Mouse (Mus musculus) neural tube, embryonic 11.5 days (tissue): ENCODE measurements at regions not wholly inside any gene's neighbourhood (a gene's known extent, or its start where the extent isn't known, plus 50 kb on each side); places are given as distances from the start of the nearest gene placed in this dataset.
A peak's percentile ranks its signal among the peaks of the same experiment; 100 is the strongest.

Experiments used
- ATAC-seq: fragments of 200-750 bp; cut with Nextera tagmentation; 2 replicates; pipeline ENCODE4 v1.8.0; 2017; ENCODE audit warnings: moderate number of reproducible peaks, mild to moderate bottlenecking, moderate TSS enrichment, moderate library complexity; ENCODE audit not compliant: insufficient read depth, low FRiP score, low TSS enrichment
- DNase-seq: peaks from one replicate; pipeline ENCODE4 v3.0.0-alpha.2; 2015; ENCODE audit warnings: low spot score
- H3K27ac ChIP-seq: fragments of 300-500 bp; sonication (generic); 2 replicates; pipeline ENCODE4 v1.5.1; 2014; ENCODE audit warnings: low read depth, mild to moderate bottlenecking, low read length
- H3K27me3 ChIP-seq: fragments of 300-500 bp; sonication (generic); 2 replicates; pipeline ENCODE4 v1.6.1; 2014; ENCODE audit warnings: mild to moderate bottlenecking, low read length, mixed read lengths; ENCODE audit not compliant: control insufficient read depth, insufficient read depth
- H3K36me3 ChIP-seq: fragments of 300-500 bp; sonication (generic); 2 replicates; pipeline ENCODE4 v1.6.1; 2014; ENCODE audit warnings: mild to moderate bottlenecking, low read length, moderate library complexity, mixed read lengths; ENCODE audit not compliant: control insufficient read depth, insufficient read depth
- H3K4me1 ChIP-seq: fragments of 300-500 bp; sonication (generic); 2 replicates; pipeline ENCODE4 v1.6.1; 2014; ENCODE audit warnings: low read length, mixed read lengths; ENCODE audit not compliant: control insufficient read depth, insufficient read depth
- H3K4me2 ChIP-seq: fragments of 300-500 bp; sonication (generic); 2 replicates; pipeline ENCODE4 v1.6.1; 2014; ENCODE audit warnings: low read depth, mild to moderate bottlenecking, moderate library complexity
- H3K4me3 ChIP-seq: fragments of 300-500 bp; sonication (generic); 2 replicates; pipeline ENCODE4 v1.5.1; 2014; ENCODE audit warnings: low read depth, low read length
- H3K9ac ChIP-seq: fragments of 300-500 bp; sonication (generic); 2 replicates; pipeline ENCODE4 v1.6.1; 2014; ENCODE audit warnings: mild to moderate bottlenecking, low read length
- H3K9me3 ChIP-seq: fragments of 300-500 bp; sonication (generic); 2 replicates; pipeline ENCODE4 v1.6.1; 2016; ENCODE audit warnings: low read length; ENCODE audit not compliant: control insufficient read depth
- WGBS: fragments of 180-500 bp; shearing (Covaris S2); extraction: QIAGEN DNeasy Blood & Tissue Kit; methylation state at CpG from one replicate; pipeline ENCODE4 v1.1.7; 2014; 5-methylcytosine and 5-hydroxymethylcytosine counted together

DNA sequence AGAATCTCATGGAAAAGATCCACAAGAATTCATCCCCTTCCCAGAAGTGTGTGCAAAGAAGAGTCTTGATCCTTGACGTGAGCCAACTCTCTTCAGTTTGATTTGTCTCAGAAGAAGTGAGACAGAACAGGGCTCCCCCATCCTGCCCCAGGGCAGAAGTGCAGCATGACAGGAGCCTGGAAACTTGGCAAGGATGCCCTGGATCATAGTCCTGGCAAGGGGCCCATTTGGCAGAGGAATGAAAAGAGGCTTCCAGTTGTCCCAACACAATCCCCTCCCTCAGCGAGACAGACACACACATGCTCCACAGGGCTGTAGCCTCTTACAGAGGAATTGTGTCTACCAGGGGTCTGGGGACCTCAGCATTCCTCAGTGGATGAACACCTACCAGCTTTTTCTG, 102.7 kb downstream of the Ptpn20 start:
- Histone ChIP-seq H3K36me3 (no peaks in the 10 kb centered on the region), H3K9ac (no peak overlapping the region), H3K4me3 (no peak overlapping the region), H3K4me1 (no peaks in the 10 kb centered on the region), H3K27ac (no peak overlapping the region), H3K4me2 (no peak overlapping the region), H3K9me3 (no peaks in the 10 kb centered on the region), H3K27me3 (no peaks in the 10 kb centered on the region)
- ATAC-seq (no peak), DNase-seq (no peak)
- WGBS, result 89% methylated on average over 2 of the region's 2 CpGs

- Histone ChIP-seq H3K9me3 (no peaks in the 10 kb centered on the region), H3K4me1 (no peaks in the 10 kb centered on the region), H3K36me3 (no peaks in the 10 kb centered on the region), H3K27me3 (no peaks in the 10 kb centered on the region), H3K4me3 (no peak overlapping the region), H3K9ac (no peak overlapping the region), H3K4me2 (no peak overlapping the region), H3K27ac (no peak overlapping the region)
- ATAC-seq, result no peak
- no peak for DNase-seq
- WGBS, result 69% methylated on average over 2 of the region's 2 CpGs
Measured at GRCm38 (mm10) chr14:33694224-33694623, 105.2 kb downstream of the Ptpn20 start.

DNA sequence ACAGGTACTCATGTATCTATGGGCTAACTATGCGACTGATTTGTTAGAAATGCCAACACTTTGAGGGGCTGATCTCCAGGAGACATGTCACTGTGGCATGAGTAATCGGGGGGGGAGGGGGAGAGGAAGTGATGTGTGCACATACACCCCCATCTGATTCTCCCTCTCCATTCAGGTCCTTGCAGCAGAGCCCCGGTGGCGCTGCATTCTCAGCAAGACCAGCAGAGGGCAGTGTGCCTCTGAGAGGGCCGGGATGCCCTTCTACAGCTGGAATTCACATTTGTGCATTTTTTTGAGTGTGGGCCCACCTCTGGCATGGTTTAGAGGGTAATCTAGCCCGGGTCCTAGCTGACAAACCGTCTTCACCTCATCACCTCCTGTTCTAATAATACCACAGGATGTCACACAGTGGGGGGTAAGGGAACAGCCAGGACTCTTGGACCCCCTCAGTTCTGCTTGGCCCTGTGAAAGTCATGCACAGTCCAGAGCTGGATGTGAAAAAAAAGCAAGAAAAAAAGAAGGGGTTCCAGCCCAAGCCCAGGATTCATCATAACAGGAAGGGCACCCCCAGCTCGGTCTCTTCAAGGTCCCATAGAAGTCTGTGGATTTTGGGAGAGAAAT, 106.5 kb downstream of the Ptpn20 start:
- no peaks in the 10 kb centered on the region for H3K9me3 ChIP-seq
- no peak overlapping the region for H3K4me2 ChIP-seq
- H3K4me3 ChIP-seq, result no peak overlapping the region
- peak; percentile 31; the same call in 1 of the 2 replicates for ATAC-seq
- 16% methylated on average over 8 of the region's 8 CpGs for WGBS
- peak; percentile 84 for DNase-seq
- H3K27me3 ChIP-seq, result no peaks in the 10 kb centered on the region
- H3K4me1 ChIP-seq, result no peaks in the 10 kb centered on the region
- H3K27ac ChIP-seq, result no peak overlapping the region
- H3K9ac ChIP-seq, result no peak overlapping the region
- no peaks in the 10 kb centered on the region for H3K36me3 ChIP-seq

DNA sequence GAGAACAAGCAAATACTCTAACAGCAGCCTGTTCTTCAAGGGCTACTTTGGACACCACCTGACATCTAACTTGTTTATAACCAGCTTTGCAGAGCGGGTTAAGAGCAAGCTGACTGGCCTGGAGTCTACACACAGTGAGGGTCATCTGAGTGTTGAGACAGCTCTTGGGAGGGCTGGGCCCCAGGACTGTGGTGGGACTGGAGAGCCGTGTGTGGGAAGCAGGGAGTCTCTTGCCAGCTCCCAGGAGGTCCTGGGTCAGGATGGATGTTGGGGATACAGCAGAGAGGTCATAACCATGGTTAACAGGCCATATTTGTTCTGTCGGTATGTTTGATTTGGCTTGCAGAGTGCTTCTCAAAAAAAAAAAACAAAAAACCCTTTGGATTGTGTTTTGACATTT, 107.8 kb downstream of the Ptpn20 start:
- WGBS, result 80% methylated on average over 3 of the region's 3 CpGs

GRCm38 (mm10) chr14:33699777-33700438, 110.9 kb downstream of the Ptpn20 start:
- ATAC-seq (no peak), DNase-seq (no peak)
- no peaks in the 10 kb centered on the region for H3K9me3 ChIP-seq
- H3K27me3 ChIP-seq, result no peaks in the 10 kb centered on the region
- H3K9ac ChIP-seq, result no peak overlapping the region
- H3K4me2 ChIP-seq, result no peak overlapping the region
- H3K27ac ChIP-seq, result no peak overlapping the region
- WGBS, result 80% methylated on average over 13 of the region's 13 CpGs
- no peaks in the 10 kb centered on the region for H3K4me1 ChIP-seq
- H3K36me3 ChIP-seq, result no peaks in the 10 kb centered on the region
- H3K4me3 ChIP-seq, result no peak overlapping the region

More for the DNA sequence above, 107.8 kb downstream of the Ptpn20 start:
- H3K27me3 ChIP-seq, result no peaks in the 10 kb centered on the region
- ATAC-seq (no peak), DNase-seq (no peak)
- no peak overlapping the region for H3K4me3 ChIP-seq
- H3K36me3 ChIP-seq, result no peaks in the 10 kb centered on the region
- H3K9me3 ChIP-seq, result no peaks in the 10 kb centered on the region
- no peaks in the 10 kb centered on the region for H3K4me1 ChIP-seq
- H3K27ac ChIP-seq, result no peak overlapping the region
- H3K4me2 ChIP-seq, result no peak overlapping the region
- no peak overlapping the region for H3K9ac ChIP-seq

GRCm38 (mm10) chr14:33707661-33708297, 118.8 kb downstream of the Ptpn20 start:
- H3K4me1 ChIP-seq, result peaks cover 4% of the 10 kb centered on the region
- 13% methylated on average over 6 of the region's 6 CpGs for WGBS
- H3K9ac ChIP-seq, result no peak overlapping the region
- H3K4me2 ChIP-seq, result no peak overlapping the region
- DNase-seq (peak; percentile 49), ATAC-seq (peak; percentile 92)
- H3K4me3 ChIP-seq, result no peak overlapping the region
- peak overlapping the region; percentile 51; the same call in 1 of the 2 replicates for H3K27ac ChIP-seq
- no peaks in the 10 kb centered on the region for H3K36me3 ChIP-seq
- no peaks in the 10 kb centered on the region for H3K9me3 ChIP-seq
- no peaks in the 10 kb centered on the region for H3K27me3 ChIP-seq

- Histone ChIP-seq H3K4me3 (no peak overlapping the region), H3K4me1 (peaks cover 4% of the 10 kb centered on the region), H3K9ac (no peak overlapping the region), H3K9me3 (no peaks in the 10 kb centered on the region), H3K27me3 (no peaks in the 10 kb centered on the region), H3K27ac (no peak overlapping the region), H3K36me3 (no peaks in the 10 kb centered on the region), H3K4me2 (no peak overlapping the region)
- ATAC-seq, result 0 out of 2 replicates have a peak, but pooled peaks have one; percentile 53
- DNase-seq, result no peak
- 80% methylated on average over 4 of the region's 4 CpGs for WGBS
Measured at GRCm38 (mm10) chr14:33708298-33708665, 119.3 kb downstream of the Ptpn20 start.

GRCm38 (mm10) chr14:33712458-33712857, 123.5 kb downstream of the Ptpn20 start:
- no peaks in the 10 kb centered on the region for H3K27me3 ChIP-seq
- peaks cover 4% of the 10 kb centered on the region for H3K4me1 ChIP-seq
- H3K27ac ChIP-seq, result no peak overlapping the region
- 89% methylated on average over 1 of the region's 1 CpGs for WGBS
- no peaks in the 10 kb centered on the region for H3K36me3 ChIP-seq
- no peaks in the 10 kb centered on the region for H3K9me3 ChIP-seq
- H3K4me2 ChIP-seq, result no peak overlapping the region
- no peak overlapping the region for H3K9ac ChIP-seq
- DNase-seq (no peak), ATAC-seq (no peak)
- H3K4me3 ChIP-seq, result no peak overlapping the region

DNA sequence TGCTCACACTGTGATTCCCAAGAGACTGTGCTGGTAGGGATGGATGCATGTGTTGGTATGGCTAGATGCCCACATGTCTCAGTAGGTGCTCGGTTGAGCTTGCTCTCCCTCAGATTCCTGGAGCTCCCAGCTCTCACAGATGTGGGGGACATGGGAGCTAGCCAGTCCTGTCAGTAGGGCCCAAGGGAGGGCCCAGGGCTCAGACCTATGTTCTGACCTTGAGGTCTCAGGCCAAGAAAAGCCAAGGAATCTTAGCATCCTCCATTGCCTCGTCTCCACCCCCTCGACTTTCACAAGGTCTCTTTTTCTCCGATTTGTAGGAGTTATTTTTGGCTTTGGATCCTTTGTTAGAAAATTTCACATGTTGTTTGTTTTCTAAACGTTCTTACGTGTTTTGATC, 130.6 kb downstream of the Ptpn20 start:
- 89% methylated on average over 6 of the region's 6 CpGs for WGBS

More for the DNA sequence above, 130.6 kb downstream of the Ptpn20 start:
- no peak for DNase-seq
- Histone ChIP-seq H3K4me3 (no peak overlapping the region), H3K9me3 (no peaks in the 10 kb centered on the region), H3K27ac (no peak overlapping the region), H3K27me3 (no peaks in the 10 kb centered on the region), H3K4me1 (no peaks in the 10 kb centered on the region), H3K9ac (no peak overlapping the region), H3K4me2 (no peak overlapping the region), H3K36me3 (no peaks in the 10 kb centered on the region)
- no peak for ATAC-seq
